Mouse (Mus musculus) CD4-positive helper T cell, adult 2 months (primary cell): ENCODE results near the gene Gpank1.
A peak's percentile ranks its signal among the peaks of the same experiment; 100 is the strongest.

ENCODE experiments used
- DNase-seq: peaks from one replicate; pipeline ENCODE4 v3.0.0-alpha.2; 2012; ENCODE audit warnings: low read depth, missing footprints, low spot score

The Gpank1 gene

DNA sequence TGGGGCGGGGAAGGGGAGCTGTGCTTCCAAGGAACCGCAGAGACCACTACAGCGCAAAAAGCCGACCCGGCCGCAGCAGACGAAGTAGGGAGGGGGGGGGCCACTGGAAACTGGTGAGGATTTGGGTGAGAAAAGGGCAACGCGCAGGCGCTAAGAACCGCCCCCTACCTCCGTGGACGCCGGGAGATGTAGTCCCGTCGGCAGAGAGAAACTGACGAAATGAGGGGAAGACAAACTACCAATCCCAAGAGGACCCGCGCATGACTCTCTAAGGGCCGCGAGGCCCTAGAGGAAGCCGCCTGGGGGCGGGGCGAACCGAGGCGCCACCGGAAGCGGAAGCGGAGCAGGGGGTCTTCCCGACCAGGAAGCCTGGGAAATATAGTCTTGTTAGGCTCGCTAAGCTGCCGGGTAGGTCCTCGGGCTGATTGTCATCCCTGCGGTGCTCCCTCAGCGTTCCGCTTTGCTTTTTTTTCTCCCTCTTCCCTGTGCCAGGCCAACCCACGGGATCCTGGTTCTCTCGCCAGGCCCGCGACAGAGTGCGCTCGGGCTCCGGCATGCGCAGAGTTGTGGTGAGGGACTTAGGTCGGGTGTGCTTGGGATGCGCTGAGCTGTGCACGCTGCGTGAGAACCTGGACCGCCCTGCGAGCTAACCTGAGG, at the start of gene Gpank1:
Gpank1 (plus strand) TSS at position 313 of the 657 bp plus-strand sequence.
- DNase-seq, result peak; percentile 99

DNA sequence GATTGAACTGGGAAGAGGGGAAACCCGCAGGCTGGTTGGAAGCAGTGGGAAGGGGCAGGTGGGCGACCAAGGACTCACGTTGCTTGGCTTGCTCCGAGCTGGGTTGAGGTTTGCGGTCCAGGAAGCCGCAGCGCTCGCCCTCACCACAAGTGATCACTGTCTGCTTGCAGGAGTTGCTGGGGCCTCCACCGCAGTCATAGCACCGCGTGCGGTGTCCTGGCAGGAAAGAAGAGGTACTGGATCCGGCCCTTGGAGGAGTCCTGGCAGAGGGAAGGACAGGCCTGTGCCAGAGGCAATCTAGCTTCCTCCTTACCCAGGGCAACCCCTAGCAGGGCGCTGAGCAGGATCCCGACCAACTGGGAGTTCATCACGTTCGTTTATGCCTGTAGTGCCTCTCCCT, 47.2 kb upstream of the Gpank1 start:
- DNase-seq, result peak; percentile 31

DNA sequence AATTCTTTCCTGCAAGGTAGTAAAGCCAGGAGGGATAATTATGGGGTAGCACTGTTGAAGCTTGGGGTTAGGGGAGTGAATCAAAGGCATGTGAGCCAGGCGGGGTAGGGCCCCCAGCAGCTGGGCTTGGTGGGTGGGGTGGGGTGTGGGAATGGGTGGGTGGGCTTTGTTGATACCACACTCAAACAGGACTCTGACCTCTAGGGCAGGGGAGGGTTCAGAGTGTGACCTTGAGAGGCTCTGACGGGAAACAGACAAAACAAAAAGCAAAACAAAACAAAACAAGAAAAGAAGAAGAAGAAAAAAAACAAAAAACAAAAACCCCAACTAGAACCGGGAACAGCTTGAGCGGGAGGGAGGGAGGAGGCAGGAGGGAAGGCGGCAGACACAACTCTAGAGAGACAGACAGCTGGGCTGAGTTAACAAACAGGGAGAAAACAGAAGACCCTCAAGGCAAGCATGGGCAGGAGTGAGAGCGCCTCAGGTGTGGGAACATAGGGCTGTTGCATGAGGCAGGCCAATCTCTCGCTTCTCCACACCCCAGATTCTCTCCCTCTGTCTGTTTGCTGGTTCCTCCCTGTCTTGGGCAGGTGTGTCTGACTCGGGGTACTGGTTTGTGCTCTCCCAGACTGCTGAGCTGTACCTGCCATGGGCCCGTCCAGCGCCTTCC, 44.6 kb upstream of the Gpank1 start, which contains the start of gene Ly6g6e:
Ly6g6e (plus strand) TSS at position 396 of the 670 bp plus-strand sequence.
- DNase-seq, result no peak

DNA sequence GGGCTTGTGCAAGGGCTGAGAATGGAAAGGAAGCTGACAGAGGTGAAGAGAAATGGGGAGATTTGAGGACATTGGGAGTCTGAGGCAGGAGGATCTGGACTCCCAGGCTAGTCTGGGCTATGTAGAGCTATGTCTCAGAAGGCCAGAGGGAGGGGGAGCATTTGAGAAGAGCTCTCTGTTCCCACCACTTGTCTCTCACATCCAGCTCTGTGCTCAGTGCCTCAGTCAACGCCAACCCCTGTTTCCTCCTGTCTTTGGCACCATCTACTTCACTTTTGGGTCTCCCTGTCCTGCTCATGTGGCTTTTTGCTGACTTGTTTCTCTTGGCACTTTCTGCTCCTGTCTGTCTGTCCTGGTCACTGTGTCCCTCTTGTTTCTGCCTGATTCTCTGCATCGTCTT, 44.0 kb upstream of the Gpank1 start:
- no peak for DNase-seq

DNA sequence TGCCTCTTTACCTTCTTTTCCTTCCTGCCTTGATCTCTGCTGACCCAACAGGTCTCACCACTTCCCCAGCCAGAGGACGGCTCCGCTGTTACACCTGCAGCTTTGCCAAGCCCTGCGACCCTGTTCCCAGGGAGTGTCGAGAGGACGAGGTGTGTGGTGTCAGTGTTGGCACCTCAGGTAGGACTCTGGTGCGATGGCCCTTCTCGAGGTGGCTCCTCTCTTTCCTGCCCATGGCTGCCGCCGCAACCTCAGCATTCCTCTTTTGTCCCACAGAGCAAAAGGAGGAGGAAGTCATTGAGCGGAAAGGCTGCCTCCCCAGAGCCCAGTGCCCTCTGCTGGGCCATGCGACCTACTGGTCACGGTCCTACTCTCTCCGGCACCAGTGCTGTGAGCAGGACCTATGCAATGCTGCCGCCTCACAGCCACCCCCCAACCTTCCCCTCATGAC, 43.4 kb upstream of the Gpank1 start, which contains the start of gene Ly6g6d:
Ly6g6d (minus strand) TSS at position 280 of the 448 bp plus-strand sequence.
- DNase-seq, result no peak

DNA sequence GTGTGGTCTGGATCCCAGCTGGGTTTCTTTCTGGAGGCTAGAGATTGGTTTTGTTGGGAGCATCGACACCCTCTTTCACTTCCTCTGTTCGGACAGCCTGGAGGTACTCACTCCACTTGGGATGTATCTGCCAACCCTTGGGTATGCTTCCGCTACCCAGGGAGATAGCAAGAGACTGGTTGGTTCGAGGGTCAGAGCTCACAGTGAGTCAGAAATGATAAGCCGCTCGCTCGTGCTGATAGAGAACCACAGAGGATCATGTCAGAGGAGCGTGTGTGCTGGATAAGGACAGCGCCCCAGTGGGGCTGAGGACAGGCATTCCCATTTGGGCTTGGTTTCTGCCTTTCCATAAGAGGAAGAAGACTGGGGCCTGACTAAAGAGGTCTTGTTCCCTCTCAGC, 41.5 kb upstream of the Gpank1 start:
- no peak for DNase-seq

DNA sequence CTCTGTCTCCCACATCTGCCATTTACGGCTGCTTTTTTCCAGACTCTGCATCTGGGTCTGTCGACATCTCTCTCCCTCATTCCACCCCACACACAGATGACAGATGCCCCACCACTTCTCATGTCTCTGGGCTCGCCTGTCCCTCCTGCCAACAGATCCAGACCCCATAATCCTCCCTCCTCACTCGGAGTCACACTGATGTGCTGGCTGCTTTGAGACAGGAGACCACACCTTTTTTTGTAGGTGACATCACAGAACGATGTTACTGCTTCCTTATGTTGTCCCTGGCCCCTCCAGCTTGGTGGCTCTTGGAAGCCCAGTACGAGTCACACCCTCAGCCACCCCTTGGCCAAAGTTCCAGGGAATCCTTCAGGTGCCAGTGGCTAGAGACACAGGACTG, 41.0 kb upstream of the Gpank1 start:
- no peak for DNase-seq

DNA sequence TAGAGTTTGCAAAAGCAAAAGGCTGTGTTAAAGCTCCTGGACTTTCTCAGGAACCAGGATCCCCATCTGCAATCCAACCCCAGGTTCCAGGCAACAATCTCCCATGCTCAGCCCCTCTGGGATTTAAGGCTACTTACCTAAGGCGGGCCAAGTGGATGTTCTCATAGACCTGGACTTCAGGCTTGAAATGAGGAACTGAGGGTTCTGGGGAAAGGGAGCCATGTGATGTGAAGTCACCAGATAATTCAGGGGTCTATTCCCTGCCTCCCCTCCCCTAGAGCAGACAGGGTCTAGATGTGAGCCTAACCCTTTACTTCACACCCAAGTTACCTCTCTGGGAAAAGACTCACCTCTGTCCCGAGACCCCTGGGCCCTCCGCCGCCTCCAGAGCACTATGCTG, 40.5 kb upstream of the Gpank1 start:
- DNase-seq, result no peak

DNA sequence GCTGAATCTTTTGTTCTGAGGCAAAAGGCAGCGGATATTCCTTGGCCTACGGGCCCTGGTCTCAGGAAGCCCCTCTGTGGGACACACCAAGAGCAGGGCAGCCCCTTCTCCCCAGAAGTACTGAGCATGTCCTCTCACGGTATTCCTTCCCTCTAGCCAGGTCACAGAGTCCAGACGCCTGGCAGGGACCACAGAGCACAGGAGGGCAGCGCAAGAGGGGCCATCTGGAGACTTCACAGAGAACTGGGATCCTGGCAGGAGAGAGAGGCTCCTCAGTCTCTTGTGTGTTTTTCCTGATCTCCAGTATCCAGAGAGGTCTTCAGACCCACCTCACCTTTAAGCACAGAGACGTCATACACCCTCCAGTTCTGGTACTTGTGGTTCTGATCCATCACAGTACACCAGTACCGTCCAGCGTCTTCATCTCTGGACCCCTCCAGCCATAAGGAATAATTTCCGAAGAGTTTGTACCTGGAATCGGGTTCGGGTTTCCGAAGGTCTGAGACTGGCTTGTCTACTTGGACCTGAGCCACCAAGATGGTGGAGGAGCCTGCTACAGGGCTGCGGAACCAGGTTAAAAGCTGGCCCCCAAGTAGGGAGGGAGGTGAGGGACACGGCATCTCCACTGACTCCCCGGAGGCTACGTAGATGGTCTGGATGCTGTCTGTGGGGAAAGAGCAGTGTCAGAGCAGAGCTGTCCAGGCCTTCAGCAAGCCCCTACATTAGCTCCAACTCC, 38.2 kb upstream of the Gpank1 start:
- no peak for DNase-seq

DNA sequence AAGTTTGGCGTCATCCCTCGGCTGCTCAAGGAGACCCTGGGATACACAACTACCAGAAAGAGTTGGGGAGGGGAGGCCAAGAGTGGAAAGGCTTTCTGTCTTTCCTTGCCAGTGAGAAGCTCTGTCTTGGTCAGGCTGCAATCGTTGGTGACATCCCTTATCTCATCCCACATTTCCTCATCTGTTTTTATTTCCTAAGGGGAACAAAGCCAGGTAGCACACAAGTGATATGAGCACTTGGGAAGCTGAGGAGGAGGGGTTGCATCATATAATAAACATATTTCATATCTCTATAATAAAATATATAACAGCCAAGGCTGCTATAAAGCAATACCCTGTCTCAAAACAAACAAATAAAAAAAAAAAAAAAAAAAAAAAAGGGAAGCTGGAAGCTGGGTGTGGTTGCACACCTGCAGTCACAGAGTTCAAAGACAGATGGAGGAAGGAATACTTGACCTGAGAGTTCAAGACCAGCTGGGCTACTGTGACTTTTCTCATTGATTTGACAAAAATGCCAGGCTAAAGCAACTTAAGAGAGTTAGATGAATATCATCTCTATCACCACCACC, 37.2 kb upstream of the Gpank1 start:
- DNase-seq, result no peak

DNA sequence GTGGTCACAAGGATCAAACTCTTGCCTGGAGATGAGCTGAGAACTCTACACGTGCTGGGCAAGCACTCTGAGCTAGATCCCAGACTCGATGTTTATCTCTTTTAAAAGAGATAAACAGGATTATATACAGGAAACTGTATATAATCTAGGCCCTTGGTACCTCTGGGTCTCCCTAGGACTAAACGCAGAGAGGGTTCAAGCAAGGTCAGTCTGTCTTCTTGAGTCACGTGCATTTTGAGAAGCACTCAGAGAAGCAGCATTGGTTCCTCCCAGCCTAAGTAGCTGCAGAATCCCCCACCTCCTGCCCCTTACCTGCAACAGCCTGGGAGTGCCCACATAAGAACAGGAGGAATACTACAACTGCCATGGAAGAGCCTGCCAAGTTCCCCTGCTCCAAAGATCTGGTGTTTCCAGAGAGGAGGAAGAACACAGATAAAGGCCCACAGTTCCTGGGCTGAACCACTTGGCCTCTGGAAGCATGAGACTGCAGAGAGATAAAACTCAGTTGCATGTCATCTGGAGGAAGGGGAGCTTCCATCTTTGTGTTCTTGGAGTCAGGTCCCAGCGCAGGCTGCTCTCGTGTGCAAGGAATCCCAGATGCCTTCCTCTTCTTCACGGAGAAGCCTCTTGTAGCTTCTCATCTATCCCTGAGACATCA, 35.9 kb upstream of the Gpank1 start, which contains the start of gene Ly6g6f:
Ly6g6f (minus strand) TSS at position 403 of the 658 bp plus-strand sequence.
- DNase-seq, result no peak

DNA sequence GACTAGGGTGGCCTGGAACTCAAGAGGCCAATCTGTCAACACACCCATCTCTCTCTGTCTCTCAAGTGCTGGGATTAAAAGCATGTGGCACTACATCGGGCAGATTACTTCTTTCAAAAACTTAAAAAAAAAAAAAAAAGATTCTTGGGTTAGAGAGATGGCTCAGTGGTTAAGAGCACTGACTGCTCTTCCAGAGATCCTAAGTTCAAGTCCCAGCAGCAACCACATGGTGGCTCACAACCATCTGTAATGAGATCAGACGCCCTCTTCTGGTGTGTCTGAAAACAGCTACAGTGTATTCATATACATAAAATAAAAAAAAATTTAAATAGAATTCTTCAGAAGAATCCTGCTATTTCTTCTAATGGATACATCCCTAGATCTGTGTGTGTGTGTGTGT, 33.1 kb upstream of the Gpank1 start:
- DNase-seq, result peak; percentile 34

DNA sequence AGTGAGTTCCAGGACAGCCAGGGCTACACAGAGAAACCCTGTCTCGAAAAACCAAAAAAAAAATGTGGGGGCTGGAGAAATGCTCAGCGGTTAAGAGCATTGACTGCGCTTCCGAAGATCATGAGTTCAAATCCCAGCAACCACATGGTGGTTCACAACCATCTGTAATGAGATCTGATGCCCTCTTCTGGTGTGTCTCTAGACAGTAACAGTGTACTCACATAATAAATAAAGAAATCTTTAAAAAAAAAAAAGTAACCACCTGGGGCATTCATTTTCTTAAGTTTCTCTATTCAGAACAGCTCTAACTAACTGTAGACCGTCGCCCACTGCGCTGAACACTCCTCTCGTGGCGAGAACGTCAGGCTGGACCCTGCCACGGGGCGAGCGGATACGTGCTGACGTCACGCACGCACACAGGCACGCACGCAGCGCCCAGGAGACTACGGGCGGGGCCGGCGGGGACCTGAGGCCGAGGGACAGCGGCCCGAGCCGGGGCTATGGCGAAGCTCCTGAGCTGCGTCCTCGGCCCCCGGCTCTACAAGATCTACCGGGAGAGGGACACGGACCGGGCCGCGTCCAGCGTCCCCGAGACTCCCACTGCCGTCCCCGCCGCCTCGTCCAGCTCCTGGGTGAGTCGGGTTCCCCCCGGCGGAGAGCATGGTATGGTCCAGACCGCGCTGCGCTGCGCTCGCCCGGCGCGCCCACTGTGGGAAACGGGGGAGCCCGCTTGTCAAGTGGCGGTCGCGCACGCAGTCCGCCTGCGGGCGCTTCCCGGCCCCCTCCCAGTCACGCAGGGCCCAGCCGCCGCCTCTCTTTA, 32.2 kb upstream of the Gpank1 start, which contains the start of gene Abhd16a:
Abhd16a (plus strand) TSS at position 439 of the 820 bp plus-strand sequence.
- peak; percentile 96 for DNase-seq

DNA sequence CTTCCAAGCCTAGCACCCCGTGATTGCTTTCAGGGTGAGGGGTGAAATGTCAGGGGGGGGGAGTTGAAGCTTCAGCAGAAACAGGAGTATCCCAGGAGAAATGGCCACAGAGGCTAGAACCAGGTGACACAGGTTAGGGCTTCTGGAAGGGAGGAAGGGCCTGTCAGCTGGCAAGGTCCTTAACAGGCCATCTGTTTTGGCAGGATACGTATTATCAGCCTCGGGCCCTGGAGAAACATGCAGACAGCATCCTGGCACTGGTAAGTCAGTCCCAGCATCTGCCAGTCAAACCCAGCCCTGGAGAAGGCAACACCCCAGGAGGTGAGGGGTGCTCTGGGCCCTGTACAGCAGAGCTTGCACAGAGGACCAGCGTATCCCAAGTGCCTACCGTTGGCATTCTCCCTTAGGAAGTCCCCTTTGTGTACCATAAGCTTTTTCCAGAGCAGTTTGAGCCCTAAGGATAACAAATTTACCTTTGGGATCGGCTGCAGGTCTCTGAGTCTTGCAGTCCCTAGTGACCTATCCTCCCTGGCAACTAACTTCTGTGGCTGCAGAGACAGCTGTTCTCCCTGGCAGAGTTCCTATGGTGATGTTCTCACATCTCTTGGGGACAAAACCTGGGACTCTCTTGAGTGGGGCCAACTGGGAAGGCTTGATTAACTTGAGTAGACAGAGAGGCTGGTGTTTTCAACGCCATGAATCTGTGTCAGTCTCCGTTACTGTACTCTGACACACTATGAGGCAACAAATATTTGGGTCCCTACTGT, 30.9 kb upstream of the Gpank1 start:
- no peak for DNase-seq

DNA sequence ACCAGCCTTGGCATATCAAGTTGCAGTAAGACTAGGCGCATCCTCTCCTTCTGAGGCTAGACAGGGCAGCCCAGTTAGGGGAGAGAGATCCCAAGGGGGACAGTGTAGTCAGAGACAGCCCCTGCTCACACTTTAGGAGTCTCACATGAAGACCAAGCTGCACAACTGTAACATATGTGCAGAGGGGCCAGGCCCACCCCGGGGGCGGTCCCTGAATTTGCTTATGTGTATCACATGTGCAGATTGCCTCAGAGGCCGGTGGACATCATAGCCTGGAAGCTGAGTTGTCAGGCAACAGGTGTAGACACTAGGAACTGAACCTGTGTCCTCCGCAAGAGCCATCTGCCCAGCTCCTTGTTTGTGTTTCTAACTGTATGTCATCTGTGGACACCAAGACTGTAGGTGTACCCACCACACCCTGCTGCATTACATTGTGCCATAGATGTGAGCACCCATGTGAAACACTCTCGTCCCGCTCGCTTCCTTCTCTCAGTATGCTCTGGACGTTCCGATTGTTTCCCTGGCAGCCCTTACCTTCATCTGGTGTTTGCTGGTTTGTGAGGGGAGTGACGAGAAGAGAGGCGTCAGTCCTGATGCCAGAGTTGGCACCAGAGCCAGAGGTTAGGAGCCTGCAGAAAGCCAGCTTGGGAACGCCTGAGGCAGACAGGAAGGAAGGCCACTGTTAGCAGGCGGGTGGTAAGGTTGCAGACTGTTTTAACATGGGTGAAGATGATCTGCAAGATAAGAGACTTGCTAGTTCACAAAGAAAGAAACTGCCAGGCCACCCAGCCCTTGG, 28.7 kb upstream of the Gpank1 start:
- no peak for DNase-seq

DNA sequence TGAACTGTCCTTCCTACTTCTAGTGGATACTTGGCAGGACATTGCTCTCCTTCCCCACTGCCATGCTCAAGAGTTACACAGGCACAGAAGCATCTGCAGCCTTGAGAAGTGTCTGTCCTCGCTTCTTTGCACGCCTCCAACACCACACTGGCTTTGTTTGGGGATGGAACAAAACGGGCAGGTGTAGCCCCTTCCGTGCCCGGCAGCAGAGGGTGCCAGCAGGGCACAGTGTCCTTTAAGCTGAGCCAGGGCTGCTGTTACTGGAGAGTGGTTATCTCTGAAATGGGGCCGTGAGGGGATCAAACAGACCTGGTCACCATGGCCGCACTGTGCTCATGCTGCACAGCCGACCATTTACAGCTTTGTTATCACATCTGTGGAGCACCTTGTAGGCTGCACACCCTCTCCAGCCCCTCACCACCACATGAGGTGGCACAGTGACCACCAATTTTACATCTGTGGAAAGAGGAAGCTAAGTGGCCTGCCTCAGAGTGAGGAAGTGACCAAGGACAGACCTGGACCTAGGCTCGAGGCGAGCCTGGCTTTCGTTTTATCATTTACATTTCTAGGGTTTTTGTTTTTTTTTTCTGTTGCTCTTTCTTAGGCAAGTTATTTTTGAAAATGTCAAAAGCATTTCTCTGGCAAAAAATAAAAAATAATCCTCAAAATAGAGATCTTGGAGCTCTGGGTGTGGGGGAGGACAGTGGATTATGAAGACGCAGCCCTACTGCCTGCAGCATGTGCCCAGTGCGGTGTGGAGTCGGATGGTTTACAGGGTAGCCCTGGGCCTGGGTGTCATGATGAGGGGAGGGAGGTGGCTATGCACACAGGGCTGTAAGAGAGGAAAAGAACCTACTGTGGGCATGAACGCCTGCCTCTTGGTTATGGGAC, 26.5 kb upstream of the Gpank1 start:
- no peak for DNase-seq

DNA sequence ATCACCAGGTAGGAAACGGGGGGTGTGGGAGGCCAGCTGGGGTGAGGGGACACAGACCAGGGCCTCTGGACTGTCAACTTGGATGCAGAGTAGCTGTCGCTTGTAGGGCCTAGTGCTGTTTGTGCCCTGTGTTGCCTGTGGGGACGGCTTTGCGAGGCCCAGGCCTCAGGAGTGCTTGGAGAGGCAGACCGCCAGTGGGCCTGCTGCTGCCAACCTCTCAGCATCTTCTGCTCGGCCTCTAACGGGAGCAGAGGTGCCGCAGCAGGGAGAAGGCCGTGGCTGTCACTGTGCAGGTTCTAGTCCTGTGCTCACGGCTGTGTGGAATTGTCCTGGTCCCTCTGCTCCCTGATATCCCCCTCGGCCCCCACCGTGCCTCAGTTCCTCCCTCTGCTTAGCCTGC, 24.7 kb upstream of the Gpank1 start:
- DNase-seq, result no peak

DNA sequence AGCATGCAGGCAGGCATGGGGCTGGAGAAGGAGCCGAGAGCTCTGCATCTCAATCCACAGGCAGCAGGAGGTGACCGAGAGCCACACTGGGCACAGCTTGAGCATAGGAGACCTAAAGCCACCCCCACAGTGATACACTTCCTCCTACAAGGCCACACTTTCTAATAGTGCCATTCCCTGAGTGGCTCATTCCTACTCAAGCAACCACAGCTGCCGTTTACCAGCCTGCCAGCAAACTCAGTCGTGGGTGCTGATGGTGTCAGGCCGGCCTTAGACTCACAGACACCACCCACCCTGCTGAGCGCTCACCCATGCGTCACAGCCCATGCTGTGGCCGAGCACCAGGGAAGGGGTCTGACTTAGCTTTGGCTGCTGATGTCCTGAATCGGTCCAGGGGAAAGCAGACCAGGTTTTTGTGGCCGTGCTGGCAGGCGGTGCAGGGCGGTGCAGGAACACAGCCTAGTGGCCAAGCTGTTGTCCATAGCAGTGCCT, 24.0 kb upstream of the Gpank1 start:
- no peak for DNase-seq
